In the genomic region with DNA sequence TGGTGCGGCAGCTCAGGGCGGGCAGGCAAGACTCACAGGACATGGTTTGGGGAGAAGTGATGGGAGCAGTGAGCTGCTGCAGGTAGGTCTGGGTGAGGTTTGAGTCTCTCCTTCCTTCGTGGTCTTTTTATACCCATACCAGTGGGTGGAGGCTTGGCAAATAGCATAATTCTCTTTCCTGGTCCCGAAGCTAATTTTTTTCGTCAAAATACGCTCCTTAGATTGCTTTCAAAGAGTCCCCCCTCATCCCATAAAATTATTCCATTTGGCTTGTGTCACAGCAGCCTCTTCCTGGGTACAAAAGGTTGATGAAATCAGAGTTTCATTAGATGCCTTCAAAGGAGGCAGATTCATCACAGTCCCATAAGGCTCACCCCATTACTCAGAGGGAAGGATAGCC, we compare ENCODE assay signal across 23 mouse cellular contexts. TPM values are rescaled to one million over a fixed set of nuclear protein-coding genes. Genes with fewer than 3 reads are reported as not detected.
"Had no signal": no experiment of that assay in that cellular context is flagged by ENCODE, and none has a peak within 500 bp of the region (broad histone marks: within the 10 kb centered on the region; RNA-seq: fewer than 3 reads in every experiment).

Gene Krt34, minus strand, starts transcription at position 101 of the 400 bp plus-strand sequence.

- H3K36me3 ChIP-seq: neural tube, embryonic 13.5 days; neural tube, embryonic 15.5 days; stomach, embryonic 15.5 days had no signal

- H3K4me1 ChIP-seq: neural tube, embryonic 13.5 days; neural tube, embryonic 15.5 days; stomach, embryonic 15.5 days had no signal

- H3K4me3 ChIP-seq: neural tube, embryonic 13.5 days; neural tube, embryonic 15.5 days; stomach, embryonic 15.5 days had no signal

- H3K4me2 ChIP-seq: neural tube, embryonic 13.5 days; neural tube, embryonic 15.5 days; stomach, embryonic 15.5 days had no signal

- H3K27ac ChIP-seq: neural tube, embryonic 13.5 days; neural tube, embryonic 15.5 days; stomach, embryonic 15.5 days; stomach, postnatal 0 days had no signal

- H3K9ac ChIP-seq: neural tube, embryonic 13.5 days; neural tube, embryonic 15.5 days; stomach, embryonic 15.5 days had no signal

- H3K27me3 ChIP-seq: neural tube, embryonic 13.5 days; neural tube, embryonic 15.5 days; stomach, embryonic 15.5 days had no signal

- DNase-seq: retina, postnatal 1 day; right cerebral cortex, adult 18-20 months; right cerebral cortex, postnatal 14 days; right cerebral cortex, postnatal 25 days; right cerebral cortex, postnatal 4 days; spleen, adult 18-20 months; thymus, adult 18-20 months; thymus, adult 2 months; thymus, postnatal 14 days; thymus, postnatal 25 days; thymus, postnatal 36 days; thymus, postnatal 4 days had no signal

- H3K9me3 ChIP-seq: neural tube, embryonic 13.5 days; neural tube, embryonic 15.5 days; stomach, embryonic 15.5 days had no signal

RNA-seq across cellular contexts. Expression of gene Krt34, which starts in this region (rescaled TPM):
- total RNA-seq: neutrophil, adult 5-6 weeks had no signal
- polyA plus RNA-seq: neural tube, embryonic 13.5 days; neural tube, embryonic 14.5 days; neural tube, embryonic 15.5 days; small intestine, adult 2 months; spleen, adult 2 months; testis, adult 2 months; thymus, adult 2 months; thymus, postnatal 0 days; urinary bladder, adult 2 months had no signal
